Mouse (Mus musculus) left cerebral cortex, adult 18-20 months (tissue): ENCODE data around the gene Med21. TPM values are rescaled to one million over a fixed set of nuclear protein-coding genes. Genes with fewer than 3 reads are reported as not detected.

ENCODE experiments used
- DNase-seq, 2 experiments: peaks; one replicate each; pipeline ENCODE4 v3.0.0; 2021 to 2022; ENCODE audit warnings: low spot score in 2 of 2, mixed read lengths in 1 of 2
- long read RNA-seq, 2 experiments: library from polyadenylated mRNA; stranded (forward); transcript quantifications; one replicate each; pipeline ENCODE4 v2.0.0; 2021
- total RNA-seq, 2 experiments: library from RNA; stranded (reverse); gene quantifications; 2 replicates each; pipeline ENCODE4 v1.2.3; 2021

The Med21 gene
- 10 to 100 TPM; 49.2 to 49.5 TPM for total RNA-seq
- long read RNA-seq, experiment 1, transcript Med21-201 (4 exons, 814 nt): major isoform, 25 of 38 reads
- long read RNA-seq, experiment 1, partial matches to known transcripts: 2 of 38 reads
- long read RNA-seq, experiment 1, other reads (novel, unspliced or antisense): 9 of 38 reads
- long read RNA-seq, experiment 2, transcript Med21-201 (4 exons, 814 nt): major isoform, 18 of 23 reads
- long read RNA-seq, experiment 2, partial matches to known transcripts: 0 of 23 reads
- long read RNA-seq, experiment 2, other reads (novel, unspliced or antisense): 5 of 23 reads

DNA sequence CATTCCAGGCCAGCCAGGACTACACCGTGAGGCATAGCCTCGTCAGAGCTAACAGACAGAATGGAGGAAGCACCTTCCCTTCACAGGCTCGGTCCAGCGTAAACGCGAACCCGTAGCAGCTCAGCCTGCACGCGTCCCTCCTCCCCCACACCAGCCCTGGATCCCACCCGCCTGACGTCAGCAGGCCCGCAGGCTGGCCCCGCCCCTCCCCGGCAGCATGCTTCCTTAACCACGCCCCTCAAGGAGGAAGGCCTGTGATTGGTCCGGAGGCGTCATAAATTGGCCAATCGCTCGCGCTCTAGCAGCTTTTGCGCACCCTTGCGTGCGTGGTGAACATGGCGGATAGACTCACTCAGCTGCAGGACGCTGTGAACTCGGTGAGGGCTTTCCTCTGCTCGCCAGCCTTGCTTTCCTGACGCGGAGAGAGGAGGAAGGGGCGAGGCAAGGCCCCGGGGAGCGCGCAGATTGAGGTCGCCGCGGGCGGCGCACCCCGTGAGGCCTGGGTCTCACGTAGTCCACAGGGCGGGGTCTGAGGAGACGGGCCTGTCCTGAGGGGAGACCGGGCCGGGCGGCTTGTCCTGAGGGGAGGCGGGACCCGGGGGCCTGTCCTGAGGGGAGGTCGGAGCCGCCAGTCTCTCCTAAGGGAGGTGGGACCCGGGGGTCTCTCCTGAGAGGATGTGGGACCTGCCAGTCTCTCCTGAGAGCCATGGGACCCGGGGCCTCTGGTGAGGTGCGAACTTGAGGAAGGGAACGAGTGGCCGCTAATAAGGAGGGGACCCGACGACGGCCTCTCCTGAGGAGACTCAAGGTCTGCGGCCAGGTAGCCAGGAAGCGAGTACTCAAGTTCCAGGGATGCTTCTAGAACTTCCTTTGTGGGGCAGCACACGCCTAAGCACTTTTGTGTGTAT is at the start of gene Med21, which contains the start of gene Tm7sf3:
TSS of gene Med21 (plus strand) at position 272 of the 908 bp plus-strand sequence.
TSS of gene Tm7sf3 (minus strand) at position 549 of the 908 bp plus-strand sequence.
- DNase-seq: peak; percentile 98

DNA sequence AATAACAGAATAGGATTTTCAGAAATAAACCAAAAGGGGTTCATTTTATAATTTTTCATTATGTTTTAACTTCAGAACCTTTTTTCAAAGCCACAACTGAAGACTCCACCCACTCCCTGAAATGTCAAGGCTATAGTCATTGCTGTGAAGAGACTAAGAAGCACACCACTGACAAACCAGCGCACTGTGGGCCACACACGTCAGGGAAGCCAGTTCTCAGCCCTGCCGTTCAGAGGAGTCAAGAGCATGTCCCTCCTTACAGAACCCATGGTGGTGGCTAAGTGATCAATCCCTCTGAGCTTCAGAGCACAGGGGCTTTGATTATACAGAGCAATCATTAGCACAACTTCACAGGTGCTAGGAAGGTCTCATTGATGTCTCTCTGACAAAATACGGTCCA is 39.7 kb upstream of the Med21 start:
- no peak for DNase-seq

DNA sequence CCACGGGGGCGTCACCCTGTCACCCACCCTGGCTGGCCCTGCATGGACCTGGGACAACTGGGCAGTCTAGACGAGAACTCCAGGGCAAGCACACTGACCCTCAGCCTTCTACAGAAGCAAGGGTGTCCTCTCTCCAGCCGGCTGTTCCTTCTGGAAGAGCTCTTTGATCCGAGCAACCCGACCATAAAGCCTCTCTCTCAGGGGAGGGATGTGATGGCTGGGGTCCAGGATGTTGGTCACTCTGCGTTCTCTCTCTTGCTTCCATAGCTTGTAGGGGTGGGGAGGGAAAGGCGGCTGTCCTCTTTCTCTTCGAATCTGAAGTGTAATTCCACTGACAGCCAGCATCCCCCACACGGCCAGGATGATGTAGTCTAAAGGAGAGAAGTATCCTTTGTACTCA is 38.7 kb upstream of the Med21 start:
- no peak for DNase-seq

DNA sequence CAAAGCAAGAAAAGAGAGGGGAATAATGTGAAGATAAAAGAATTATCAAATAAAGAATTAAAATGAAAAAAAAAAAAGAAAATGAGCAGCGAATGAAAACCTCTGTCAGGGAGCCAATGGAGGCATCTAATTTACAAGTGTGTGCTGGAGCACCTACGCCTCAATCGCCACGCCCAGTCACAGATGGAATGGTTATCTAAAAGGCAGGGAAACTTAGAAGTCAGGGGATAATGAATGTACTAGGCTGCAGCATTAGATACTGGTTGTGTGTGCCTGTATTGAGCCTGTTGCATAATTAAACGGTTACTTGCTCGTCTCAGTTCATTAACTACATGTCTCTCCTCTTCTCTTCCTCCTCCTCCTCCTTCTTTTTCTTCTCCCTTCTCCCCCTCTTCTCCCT is 31.0 kb upstream of the Med21 start:
- DNase-seq: no peak

DNA sequence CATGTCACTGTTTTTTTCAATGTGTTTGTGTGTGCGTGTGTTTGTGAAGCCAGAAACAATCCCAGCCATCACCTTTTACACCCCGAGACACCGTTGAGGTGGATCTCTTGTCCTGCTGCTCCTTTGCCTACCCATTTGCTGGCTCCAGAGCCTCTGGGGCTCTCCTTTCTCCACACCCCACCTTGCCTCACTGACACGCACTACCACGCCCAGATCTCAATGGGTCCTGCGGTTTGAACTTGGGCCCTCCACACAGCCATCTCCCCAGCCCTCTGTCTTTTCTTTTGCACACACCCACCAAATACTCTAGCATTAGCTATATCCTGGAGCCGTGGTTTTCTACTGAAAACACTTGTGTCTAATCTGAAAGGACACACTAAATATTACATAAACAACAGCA is 30.4 kb upstream of the Med21 start:
- no peak for DNase-seq

DNA sequence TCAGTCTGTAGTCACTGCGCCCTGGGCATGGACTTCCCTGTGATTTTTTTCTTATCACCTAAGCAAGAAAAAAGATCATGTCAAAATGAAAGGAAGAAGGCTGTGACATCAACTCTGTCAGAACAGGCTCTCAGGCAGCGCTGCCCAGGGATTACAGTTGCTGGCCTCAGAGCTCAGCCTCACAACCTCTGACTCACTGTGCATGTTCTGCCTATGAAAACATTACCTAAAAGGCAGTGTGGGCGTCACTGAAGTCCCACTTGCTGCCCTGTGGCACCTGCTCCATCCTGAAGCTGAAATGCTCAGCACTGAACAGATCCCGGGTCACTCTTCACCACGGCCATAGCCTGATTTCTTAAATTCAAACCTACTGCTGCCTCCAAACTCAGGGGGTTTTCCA is 29.6 kb upstream of the Med21 start:
- no peak for DNase-seq

DNA sequence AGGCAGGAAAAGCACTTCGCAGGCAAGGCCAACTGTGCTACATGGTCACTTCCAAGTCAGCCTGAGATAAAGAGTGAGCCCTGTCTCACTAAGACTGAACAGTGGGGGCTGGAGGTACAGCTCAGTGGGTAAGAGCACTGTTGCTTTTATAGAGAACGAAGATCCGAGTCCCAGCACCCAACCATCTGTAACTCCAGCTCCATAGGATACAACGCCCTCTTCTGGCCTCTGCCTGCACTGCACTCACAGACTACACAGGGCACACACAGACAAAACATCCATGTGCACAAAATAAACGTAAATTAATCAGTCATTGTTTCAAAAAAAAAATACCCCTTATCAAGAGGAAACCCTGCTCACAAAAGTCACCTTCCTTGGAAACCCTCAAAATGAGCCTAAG is 28.4 kb upstream of the Med21 start:
- DNase-seq: no peak

DNA sequence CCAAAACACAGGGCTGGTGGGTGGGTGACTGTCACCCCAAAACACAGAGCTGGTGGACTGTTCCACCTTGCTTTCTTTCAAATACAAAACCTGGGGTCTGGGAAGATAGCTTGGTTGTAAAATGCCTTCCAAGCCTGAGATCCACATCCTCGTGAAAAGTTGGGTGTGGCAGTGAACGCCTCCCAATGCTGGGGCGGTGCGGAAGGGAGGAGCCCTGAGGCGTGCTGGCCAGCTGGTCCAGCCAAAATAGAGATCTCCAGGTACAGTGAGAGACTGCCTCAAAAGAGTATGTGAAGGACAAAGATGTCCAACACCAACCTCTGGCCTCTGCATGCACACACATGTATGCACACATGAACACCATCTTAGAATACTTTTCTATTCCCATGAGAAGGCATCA is 27.8 kb upstream of the Med21 start:
- no peak for DNase-seq

DNA sequence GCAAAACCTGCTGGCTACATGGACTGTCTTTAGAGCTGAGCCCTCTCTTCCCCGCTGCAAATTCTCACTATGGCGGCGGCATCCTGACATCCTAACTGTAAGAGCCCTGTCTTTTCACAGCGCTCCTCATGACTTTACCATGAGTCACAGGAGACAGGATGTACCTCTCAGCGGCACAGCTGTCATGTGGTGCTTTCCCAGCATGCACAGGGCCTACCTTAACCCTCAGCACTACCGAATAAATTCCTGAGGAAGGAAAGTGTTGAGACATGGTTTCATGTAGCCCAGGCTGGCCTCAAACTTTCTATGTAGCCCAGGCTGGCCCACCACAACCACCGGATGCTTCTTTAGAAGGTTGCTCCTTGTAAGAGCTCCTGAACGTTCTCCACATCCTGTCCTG is 26.5 kb upstream of the Med21 start:
- DNase-seq: no peak

DNA sequence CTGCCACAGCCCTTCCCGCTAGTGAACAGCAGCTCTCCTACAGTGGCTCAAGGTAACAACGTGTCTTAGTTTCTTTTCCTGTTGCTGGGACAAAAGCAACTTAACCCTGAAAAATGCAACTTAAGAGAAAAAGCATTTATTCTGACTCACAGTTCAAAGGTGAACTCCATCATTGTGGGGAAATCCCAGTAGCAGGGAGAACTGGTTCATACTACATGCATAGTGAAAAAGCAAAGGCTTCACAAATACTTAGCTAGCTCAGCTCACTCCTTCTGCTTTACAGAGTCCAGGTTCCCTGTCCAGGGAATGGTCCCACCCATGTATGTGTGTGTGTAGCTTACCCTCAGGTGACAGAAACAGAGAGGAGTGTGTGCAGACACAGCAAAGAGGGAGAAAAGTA is 25.7 kb upstream of the Med21 start:
- no peak for DNase-seq

DNA sequence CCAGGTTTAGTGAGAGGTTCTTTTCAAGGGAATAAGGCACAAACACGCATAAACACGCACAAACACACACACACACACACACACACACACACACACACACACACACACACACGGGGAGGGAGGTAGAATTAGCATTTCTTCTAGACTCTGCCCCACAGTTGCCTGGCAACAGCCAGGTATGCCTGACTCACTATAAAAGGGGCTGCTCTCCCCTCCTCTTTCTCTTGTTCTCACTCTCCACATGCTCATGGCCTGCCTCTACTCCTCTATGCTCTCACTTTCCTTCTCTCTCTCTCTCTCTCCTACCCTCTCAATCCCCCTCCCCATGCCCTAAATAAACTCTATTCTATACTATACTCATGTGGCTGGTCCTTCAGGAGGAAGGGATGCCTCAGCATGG is 14.2 kb upstream of the Med21 start:
- no peak for DNase-seq

DNA sequence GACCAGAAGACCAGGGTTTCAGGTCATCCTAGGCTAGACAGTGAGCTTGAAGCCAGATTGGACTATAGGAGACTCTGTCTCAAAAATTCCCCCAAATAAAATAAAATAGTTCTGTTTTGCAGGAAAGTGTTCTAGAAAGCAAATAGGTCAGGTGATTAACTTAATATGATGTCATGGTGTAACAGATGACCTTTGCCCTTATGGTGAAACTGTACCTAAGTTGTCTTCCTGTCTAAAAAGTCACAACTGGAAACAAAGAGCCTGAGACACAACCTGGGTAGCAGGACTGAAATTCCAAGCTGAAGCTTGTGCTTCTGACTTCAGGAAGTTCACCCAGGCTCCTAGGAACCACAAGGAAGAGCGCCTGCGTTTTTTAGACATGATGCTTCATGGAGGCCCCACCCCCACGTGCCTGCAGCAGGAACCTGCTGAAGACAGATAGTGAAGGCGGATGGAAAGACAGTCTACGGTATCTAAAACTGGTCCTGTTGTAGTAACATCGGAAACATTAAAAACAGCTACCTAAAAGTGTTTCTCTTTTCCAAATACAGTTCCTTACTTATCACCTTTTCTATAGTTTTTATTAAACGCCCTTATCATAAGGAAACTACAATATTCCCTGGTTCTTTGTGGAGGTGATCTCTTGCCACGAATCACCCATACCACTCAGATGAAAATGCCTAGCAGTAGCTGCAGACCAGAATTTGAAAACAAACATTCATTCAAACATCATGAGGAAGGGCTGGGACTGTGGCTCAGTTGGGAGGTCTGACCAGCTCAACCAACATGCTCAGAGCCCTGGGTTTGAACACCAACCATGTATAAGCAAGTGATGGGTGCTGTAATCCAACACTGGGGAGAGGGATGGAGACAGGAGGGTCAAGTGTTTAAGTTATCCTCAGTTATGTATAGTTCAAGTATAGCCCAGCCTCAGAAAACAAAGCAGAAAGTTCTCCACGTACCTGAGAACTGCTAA is 12.3 kb upstream of the Med21 start:
- no peak for DNase-seq

DNA sequence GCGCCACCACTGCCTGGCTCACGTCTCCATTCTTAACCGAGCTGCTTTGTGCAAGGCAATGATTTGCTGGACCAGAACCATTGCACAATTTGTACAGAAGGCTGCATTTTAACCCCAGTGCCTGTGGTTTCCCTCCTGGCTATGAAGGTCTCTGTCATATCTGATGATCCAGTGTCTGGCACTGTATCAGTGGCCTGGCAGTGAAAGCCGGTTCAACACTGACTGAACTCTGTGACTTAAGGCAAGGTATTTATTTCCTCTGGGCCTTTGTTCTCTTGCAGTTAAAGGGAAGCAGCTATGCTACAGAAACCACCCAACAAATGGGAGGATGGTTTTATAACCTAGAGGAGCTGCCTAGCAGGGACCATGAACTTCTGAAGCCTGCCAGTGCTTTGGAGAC is 11.4 kb upstream of the Med21 start:
- no peak for DNase-seq

DNA sequence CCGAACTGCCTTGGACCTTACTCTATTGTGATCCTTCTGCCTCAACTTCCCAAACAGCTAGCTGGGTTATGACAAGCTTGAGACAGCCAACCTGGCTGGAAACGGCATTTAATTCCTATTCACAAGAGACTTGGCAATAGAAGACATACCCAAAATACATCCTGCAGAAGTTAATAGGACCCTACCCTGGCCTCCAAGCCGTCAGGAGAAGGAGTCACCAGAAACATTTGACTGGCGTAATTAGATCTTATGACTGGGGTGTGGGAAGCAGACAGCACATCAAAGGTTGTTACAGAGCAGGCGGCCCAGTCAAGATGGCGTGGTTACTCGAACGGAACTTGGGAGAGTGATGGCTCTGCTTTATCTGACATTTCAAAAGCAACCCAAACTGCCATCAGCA is 10.5 kb upstream of the Med21 start:
- no peak for DNase-seq

DNA sequence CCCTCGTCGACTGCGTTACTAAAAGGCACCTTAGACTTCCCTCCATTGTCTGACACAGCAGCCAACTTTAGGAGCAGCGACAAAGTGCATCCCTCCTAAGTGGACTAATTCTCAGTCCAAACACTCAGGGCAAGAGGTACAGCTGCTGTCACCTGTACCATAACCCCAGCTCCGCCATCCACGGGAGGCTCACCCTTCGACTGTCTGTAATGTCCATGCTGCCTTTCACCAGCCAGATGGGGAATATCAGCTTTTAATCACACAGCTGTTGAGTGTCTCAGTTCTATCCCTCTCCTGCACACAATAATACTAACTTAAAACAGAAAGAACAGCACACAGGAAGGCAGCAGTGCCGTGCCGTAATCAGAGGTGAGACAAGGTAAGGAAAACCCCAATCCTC is 9.9 kb upstream of the Med21 start:
- no peak for DNase-seq

DNA sequence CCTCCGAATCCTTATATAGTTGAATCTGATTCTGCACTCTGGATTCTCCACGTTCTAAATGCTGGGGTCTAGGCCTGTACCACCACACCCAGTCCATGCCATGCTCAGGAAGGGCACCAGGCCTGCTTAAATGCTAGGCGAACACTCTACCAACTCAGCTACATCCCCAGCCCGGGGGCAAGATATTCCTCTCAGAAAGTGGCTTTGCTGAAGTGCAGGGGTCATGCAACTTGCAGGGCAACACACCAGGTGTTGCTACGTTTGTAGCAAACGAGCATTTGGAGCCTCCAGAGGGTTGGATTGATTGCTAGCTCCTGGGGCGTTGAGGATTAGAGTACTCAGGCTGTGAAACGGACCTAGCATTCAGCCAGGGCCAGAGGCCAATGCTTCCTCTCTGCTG is 9.2 kb upstream of the Med21 start:
- DNase-seq: no peak

DNA sequence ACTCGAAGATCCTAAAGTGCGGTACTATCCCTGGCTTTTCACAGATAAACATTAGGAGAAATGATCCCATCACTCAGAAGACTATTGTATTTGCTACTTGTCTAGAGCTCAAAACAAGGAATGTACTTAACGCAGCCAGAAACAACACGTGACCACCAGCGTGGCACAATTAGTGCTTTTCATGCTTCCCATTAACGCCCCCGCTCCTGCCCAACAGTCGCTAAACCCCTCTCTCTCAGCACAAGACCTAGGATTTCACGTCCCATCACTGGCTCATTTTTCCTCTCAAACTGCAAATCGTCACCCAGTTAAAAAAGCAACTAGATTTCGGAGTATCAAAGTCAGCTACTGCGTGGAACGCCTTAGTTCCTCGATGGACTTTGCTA is 8.7 kb upstream of the Med21 start:
- peak; percentile 19 to 29 for DNase-seq

DNA sequence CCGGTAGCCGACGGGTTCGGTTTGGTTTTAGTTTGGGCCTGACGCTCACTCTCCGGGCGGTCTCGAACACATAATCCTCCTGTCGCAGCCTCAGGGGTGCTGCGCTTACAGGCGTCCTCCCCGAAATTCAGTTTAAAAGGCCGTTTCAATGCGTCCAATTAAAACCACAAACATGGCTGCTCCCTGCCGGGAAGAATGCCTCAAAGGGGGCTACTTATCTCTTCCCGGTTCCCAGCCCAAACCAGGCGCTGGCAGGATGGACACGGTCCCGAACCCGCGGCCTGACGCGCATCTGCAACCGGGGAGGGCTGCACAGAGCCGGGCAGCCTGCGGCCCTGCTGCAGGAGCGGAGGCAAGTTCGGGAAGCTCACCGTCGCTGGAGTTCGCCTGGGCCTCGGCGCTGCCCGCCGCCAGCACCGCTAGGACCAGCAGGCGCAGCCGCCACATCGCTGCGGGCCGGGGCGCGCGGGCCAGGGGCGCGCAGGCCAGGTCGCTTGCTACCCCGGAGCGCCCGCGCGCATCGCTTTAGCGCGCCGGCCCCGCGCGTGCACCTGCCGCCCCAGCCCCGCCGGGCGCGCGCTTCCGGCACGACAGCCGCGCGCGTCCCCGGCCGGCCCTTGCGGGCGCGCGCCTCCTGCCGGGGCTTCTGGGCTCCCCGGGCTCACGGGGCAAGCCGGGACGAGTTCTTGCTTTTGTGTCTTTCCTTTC is 8.2 kb upstream of the Med21 start:
- peak; percentile 58 to 83 for DNase-seq

DNA sequence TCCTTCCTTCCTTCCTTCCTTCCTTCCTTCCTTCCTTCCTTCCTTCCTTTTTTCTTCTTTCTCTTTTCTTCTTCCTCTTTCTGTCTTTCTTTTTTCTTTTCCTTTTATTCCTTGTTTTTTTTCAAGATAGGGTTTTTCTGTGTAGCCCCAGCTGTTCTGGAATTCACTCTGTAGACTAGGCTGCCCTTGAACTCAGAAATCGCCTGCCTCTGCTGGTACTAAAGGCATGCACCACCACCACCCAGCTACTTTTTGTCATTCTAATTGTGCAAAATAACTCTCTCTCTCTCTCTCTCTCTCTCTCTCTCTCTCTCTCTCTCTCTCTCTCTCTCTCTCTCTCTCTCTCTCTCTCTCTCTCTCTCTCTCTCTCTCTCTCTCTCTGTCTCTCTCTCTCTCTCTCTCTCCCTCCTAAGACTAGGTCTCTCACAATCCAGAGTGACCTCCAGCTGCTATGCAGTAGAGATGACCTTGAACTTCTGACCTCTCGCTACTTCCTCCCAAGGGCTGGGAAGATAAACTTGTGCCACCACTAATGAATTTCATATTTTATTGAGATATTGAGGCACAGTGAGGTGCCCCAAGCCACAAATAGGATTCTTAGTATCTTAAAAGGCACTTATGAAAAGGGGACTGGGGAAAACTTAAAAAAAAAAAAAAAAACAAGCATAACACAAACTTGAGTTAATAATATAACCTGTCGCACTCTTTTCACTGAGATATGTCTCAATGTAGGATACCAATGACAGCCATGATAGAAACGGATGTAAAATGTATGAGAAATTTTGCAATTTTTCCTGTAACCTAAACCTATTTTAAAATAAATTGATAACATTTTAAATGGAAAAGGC is 7.4 kb upstream of the Med21 start:
- no peak for DNase-seq

DNA sequence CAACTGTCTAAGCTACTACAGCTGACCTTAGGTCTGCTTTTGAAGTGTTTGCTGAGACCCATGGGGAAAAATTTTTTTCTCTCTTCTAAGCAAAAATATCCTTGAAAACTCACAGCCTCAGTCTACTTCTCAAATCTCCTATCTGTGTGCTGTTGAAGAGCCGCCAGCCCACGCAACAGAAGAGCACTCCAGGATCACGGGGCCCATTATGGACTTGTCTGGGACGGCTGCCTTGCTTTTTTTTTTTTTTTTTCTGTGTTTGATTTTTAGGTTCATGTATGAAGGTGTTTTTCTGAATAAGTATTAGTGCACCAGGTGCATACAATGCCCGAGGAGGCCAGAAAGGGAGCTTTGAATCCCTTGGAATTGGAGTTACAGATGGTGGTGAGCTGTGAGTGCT is 5.9 kb upstream of the Med21 start:
- DNase-seq: no peak
